Mouse (Mus musculus) mesoderm, embryonic 11.5 days (tissue): ENCODE results near the gene Prss46.

Source experiments
- DNase-seq: peaks from one replicate; pipeline ENCODE4 v3.0.0-alpha.2; 2012; ENCODE audit warnings: low read depth, low spot score

The Prss46 gene

GRCm38 (mm10) chr9:110896595-110896994 lies 52.3 kb downstream of the Prss46 start:
- DNase-seq = no peak

GRCm38 (mm10) chr9:110899451-110900008 lies 55.2 kb downstream of the Prss46 start:
- no peak for DNase-seq

- no peak for DNase-seq
Observed at GRCm38 (mm10) chr9:110901204-110901603, 56.9 kb downstream of the Prss46 start.

- DNase-seq = no peak
Observed at GRCm38 (mm10) chr9:110902271-110902670, 58.0 kb downstream of the Prss46 start.
